Mouse (Mus musculus): ENCODE results near the gene Irs2.

DNA sequence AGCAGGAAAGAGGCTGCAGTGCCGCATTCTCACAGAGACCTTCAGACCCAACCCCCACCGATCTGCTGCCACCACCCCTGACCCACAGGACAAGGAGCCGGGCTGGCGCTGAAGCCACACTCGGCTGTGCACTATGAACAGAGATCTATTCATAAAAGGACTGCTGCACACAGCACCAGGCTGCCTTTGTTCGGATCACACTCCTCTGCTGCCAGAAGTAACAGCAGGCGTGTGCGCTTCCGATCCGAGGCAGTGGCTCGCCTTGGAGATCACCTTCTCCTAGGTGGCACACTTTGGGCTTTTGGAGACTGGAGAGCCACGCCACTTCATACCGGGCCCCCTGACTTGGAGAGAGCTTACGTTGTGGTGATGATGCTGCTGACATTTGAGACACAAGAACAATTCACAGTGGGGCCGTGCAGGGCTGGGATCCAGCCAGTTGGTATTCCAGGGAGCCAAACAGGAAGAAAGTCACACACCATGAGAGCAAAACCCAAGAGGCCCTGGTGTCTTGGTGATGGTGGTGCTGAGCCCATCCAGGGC lies 47.9 kb downstream of the Irs2 start:
- TF ChIP-seq CHD2 (IDR thresholded peaks at IDR 0.05; ENCODE audit: low read depth, low read length) (no peak), MAFK (IDR thresholded peaks at IDR 0.05; ENCODE audit: insufficient read depth, low read depth, low read length) (no peak), ZC3H11A (IDR thresholded peaks at IDR 0.05; ENCODE audit: borderline replicate concordance, low read depth, low read length) (no peak), HCFC1 (IDR thresholded peaks at IDR 0.05; ENCODE audit: borderline replicate concordance, insufficient read depth, low read length) (no peak), ZNF384 (IDR thresholded peaks at IDR 0.05; ENCODE audit: low read depth, low read length) (no peak)
